Mouse (Mus musculus) mouse embryonic stem cell (cell line): Measurements from ENCODE around the gene Rnf213.

Source experiments
- in situ Hi-C, 2 experiments: fragments of 300-500 bp; cut with MboI; formaldehyde crosslinking; loops; 1 replicate in 1 of 2; 3 replicates in 1 of 2; pipeline ENCODE4 v1.14.3; 2019 to 2020; ENCODE audit warnings: low sequenced_read_pairs in 2 of 2, low pct_unique_long_range_greater_than_20kb in 1 of 2, mixed read lengths in 1 of 2; ENCODE audit not compliant: unreplicated experiment in 1 of 2

Rnf213 gene

DNA sequence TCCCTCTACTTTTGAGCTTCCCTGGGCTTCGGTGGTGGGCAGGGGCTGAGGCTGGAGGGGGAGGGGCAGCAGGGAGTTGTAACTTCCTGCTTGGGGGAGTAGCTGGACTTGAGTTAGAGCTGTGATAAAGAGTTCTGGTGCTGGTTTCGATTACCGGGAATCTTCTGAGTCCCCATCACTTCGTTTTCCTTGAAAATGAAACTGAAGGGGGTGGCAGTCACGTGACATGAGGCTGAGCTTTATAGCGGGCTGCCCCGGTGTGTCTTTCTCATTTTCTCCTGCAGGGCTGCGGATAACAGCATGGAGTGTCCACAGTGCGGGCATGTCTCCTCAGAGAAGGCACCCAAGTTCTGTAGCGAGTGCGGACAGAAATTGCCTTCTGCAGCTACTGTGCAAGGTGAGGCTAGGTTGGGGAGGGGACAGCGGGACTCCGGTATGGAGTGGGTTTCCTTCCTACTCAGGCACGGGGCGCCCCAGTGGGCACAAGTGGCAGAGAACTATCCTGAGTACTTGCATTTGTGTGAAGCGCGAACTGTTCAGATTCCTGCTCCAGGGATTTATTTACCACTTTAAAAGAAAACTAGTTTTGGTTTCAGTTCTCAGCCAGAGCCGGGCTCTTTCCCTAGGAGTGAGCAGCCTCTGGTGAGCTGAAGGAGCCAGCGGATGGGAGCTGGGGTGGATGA, at the start of gene Rnf213:
Gene Rnf213, plus strand, starts transcription at position 301 of the 683 bp plus-strand sequence.
- in situ Hi-C loops, result no loop called here

DNA sequence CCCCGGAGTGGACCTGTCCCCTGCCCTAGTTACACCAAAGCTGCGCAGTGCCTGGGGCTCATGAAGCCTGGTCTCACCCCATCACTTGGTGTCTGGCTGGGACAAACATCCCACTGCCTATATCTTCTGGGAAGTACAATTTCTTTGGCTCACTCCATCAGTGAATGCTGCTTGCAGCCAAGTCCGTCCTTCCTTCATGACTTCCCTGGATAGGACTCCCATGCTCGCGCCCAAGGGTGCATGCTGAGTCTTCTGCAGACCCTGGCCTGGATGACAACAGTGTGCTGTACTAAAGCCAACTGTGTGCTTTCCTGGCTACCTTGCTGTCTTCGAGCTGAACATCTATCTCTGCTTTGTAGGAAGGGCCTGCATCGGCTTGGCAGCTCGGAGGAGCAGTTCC, 48.7 kb upstream of the Rnf213 start:
- in situ Hi-C loops, result loop anchor here in 1 of 2 experiments (10.0 kb wide), 1 partner anchor 61 kb away; no protein-coding TSS in a partner anchor

DNA sequence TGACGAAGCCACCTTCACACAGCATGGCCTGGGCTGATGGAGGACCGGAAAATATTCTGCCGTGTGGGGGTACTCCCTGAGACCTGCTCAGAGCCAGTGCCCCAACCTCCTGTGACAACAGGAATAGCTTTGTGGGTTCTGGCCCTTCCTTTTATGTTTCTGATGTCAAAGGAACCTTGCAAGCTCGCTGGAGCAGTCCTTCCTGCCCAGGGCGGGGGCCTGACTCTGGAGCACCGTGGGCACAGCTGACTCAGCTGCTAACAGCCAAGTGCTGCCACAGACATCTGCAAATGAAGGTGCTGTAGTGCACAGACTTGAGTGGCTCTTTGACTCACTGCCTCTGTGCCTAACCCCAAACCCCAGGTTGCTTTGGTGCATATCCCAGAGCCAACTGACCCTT, 48.0 kb upstream of the Rnf213 start:
- in situ Hi-C loops, result loop anchor here in 1 of 2 experiments (10.0 kb wide), 1 partner anchor 60 kb away; no protein-coding TSS in a partner anchor

DNA sequence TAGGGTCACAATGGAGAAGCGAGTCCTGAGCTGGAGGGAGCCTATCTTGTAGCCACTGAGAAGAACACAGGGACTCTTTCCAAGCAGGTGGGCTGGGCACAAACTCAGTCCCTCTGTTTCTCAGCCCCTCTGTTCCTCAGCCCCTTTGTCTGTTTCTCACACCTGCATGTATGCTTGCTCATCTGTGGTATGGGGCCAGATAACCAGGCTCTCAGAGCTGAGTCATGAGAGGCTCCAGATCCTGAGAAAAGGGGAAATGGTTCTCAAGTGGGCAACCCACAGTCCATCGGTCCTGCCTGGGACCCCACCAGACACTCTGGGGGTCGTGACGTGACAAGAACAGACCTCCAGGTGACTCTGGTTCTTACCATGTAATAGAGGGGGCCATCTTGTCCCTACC, 45.8 kb upstream of the Rnf213 start:
- in situ Hi-C loops, result loop anchor here in 1 of 2 experiments (10.0 kb wide), 1 partner anchor 58 kb away; no protein-coding TSS in a partner anchor

DNA sequence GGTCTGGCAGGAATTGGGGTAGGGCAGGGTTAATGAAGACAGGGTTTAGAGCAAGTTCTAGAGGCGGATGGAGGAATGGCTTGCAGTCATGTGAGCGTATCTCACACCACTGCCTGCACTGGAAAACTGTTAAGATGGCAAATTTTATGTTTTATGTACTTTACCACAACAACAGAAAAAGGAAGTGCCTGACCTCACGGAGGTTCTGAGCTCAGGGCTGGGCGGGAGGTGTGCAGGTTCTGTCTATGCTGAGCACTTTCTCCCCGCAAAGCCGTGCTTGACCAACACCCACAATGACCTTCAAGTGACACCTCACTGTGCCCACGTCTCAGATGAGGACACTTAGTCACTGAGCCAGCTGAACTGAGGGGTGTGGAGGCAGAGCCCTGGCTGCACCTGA, 40.8 kb upstream of the Rnf213 start:
- in situ Hi-C loops, result no loop called here

DNA sequence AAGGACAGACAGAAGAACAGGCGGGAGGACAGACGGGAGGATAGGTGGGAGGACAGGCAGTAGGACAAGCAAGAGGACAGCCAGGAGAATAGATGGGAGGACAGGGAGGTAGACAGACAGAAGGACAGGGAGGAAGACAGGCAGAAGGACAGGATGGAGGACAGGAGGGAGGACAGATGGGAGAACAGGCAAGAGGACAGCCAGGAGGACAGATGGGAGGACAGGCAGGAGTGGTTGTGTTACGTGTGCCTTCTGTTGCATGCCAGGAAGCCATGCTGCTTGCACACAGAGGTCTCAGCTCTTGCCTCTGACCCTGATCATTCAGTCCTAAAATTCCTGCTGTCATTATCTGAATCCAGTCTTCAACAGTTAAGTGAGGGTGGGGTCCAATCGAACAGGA, 39.0 kb upstream of the Rnf213 start:
- in situ Hi-C loops, result no loop called here

DNA sequence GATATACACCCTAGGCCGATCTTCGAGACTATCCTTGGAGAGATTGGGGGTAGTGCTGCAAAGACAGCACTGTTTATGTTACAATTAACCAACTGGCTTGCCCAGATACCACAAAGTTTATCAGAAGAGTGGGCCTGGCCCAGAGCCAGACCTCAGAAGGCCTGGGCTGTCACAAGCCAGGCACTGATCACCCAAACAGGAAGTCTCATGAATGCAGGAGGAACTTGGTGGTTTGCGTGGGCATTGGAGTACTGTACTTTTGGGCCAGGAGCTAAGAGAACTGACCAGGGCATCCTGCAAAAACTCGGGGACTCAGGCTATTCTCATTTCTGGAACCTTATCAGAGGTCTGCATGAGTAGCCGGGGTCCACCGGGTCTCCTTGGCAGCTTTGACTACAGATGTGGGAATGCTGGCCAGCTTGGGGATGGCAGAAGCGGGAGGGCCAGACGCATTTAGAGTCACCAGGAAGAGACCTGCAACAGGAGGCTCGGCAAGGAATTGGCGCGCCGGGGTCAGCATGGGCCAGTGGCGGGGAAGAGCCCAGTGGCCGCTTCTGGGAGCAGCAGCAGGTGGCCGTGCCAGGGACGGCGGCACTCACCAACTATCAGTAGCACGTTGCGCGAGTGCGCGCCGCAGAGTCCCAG, 38.0 kb upstream of the Rnf213 start:
- in situ Hi-C loops, result no loop called here

DNA sequence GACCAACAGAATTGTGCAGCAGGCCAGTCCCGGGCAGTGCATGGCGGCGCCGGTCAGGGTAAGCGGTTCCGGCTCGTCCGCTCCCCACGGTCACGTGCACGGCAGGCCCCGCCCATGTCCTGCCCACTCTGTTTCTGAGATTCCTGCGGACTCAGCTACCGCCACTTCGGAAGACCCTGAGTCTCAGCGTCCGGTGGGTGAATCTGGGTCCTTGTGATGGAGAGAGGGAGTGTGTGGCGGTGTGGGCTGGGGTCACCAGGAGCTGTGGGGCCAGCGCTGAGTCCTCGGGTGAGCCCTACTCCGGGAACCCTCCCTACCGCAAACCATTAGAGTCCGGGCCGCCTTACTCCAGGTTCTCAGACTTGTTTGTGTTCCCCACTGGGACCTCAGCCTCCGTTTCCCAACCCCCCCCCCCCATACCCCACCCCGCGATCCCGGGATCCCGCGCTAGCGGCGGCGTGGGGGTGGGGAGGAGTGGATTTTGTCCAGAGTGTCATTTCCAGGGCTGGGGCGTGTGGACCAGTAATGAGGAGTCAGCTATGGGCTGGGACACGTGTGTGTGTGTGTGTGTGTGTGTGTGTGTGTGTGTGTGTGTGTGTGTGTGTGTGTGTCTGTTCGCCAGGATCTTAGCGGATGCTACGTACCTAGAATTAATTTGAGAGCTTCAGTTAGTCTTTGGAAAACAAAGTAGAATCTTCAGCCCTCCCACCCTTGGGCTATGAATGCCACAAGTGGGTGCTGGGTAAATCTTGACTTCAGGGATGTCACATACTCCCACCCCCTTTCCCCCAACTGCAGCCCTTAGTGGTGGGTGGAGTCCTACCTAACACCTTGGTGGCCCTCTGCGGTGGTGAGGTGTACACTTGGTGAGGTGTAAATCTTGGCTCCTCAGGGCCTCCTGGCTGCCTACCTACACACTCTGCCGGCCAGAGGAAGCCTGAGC, 37.2 kb upstream of the Rnf213 start, which contains the start of the genes Sgsh and Slc26a11:
Gene Sgsh, minus strand, starts transcription at position 94 of the 943 bp plus-strand sequence.
Gene Slc26a11, plus strand, starts transcription at position 115 of the 943 bp plus-strand sequence.
- in situ Hi-C loops, result no loop called here

DNA sequence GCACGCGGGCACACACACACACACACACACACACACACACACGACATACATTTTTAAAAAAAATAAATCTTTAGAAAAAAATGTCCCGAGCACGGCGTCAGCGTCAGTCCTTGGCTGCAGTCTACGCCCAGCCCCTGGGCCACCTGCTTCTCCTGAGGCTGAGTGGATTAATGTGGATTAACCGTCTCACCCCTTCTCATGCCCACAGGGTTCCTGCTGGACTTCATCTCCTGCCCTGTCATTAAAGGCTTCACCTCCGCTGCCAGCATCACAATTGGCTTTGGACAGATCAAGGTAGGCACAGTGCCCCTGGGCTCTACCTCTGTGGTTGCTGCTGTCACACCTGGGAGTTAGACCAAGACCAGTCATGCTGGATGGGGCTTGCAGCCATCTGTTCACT, 33.8 kb upstream of the Rnf213 start:
- in situ Hi-C loops, result no loop called here

DNA sequence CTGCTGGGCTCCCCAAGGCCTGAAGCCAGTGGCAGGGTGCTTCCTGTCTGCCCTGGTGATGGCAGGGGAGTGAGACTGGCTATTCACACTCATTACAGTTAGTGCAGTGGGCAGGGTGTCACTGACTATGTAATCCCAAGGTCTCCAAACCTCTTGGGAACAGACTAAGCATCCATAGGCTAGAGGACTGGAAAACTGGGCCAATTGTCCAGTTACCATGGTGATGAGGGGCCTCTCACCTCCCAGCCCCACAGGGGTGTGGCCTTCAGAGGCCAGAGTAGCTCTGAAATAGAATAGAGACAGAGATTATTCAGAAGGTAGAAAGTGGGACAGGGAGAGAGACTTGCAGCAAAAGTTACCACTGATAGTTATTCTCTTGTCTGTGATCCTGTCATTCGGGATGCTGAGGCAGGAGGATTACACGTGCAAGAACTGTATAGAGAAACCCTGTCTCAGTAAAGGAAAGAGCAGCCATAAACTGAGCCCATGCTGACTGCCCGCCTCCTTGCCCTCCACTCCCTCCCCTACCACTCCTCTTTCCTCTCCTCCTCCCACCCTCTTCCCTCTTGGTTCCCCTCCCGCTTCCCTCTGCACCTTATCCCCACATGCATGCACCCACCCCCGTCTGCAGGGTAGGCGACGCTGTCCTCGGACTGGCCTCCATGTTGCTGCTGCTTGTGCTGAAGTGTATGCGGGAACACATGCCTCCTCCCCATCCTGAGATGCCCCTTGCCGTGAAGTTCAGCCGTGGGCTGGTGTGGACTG, 29.9 kb upstream of the Rnf213 start:
- in situ Hi-C loops, result no loop called here

DNA sequence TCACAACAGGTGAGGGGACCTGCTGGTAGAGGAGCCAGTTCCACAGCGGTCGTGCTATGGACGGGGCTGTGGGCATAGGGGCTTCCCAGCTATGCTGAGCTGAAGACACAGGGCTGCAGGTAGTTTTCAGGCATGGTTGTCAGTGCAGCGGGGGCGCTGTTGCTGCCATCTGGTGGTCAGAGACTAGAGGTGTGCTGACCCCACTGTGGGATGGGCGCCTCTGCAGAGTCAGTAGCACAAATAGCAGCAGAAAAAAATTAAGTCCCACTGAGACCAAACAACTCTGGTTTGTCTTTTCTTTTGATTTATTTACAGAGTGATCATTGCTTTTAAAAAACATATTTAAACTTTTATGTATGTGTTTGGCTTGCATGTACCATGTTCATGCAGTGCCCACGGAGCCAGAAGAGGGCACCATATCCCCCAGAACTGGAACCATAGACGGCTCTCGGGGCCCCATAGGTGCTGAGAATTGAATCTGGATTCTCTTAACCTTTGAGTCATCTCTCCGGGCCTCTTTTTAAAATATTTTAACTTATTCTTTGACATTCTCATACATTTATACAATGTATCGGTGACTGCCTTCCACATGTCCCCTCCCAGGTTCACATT, 29.3 kb upstream of the Rnf213 start:
- in situ Hi-C loops, result no loop called here

DNA sequence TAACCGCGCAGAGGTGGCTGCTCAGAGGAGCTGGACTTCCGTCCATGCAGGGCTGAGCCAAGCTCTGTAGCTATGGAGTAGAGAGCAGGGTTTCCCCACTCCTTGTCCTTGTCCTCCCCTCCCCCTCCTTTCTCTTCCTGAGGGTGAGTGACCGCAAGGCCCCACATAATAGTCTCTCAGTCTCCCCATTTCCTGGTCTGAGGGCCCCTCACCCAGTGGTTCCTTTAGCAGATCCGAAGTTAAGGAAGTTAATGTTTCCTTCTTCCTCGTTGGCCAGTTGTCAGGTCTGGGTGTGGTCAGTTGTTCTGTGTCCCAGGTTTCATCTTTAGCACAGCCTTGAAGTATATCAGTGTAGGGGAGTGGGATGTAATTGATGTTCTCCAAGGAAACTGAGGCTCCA, 17.5 kb upstream of the Rnf213 start:
- in situ Hi-C loops, result no loop called here

DNA sequence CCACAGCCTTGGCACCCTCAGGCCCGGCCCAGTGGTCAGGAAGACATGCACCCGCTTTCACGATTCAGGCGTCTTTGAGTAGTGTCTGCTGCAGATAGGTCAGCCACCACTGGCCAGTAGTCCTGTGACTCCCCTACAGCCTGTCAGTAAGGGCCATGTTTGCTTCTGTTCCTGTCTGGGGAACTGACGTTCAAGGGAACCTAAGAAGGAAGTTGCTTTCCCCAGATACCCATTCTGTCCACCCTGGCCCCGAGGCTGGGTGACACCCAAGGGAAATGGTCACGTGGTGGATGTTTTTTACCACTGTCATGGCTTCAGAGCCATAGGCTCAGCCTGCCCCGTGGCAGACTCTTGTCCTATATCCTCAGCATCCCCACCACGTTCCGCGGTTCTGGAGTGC, 15.6 kb upstream of the Rnf213 start:
- in situ Hi-C loops, result no loop called here

DNA sequence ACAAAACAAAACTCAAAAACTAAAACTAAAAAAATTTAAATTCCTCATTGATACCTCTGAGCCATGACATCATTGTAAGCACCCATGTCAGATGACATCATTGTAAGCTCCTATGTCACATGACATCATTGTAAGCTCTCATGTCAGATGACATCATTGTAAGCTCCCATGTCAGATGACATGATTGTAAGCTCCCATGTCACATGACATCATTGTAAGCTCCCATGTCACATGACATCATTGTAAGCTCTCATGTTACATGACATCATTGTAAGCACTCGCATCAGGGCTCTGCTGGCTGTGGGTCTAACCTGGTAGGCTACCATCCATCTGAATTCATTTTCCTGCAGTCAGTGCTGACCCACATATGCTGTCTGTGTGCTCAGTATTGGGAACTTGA, 14.3 kb upstream of the Rnf213 start:
- in situ Hi-C loops, result no loop called here

DNA sequence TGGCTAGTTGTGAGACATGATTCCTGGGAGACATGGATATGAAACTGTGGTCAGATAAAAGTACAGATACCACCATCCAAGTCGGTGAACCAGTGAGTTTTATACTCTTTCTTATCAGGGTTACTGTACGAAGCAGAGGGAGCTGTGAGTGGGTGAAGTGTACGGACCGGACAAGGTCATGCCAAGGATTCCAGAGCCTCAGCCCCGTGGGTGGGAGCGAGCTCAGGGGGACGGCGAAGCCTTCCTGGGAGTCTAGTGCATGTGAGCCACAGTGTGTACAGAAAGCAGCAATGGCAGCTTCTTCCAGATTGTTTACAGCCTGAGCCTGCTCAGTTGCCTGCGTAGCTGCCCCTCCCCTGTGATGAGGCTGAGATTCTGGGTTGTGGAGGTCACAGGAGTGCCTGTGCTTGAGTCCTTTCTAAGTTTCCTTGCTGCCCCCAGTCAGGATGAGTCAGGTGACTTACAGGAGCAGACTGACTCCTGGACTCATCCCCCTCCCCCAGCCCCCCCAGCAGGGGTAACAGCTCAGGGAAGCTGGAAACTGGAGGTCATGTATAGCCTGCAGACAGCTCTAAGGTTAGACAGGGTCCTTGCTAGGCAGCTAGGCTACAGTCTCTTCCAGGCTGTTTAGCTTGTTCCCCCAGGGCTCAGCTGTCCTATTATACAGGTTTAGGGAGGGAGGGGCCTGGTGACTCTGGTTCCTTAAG, 11.1 kb upstream of the Rnf213 start:
- in situ Hi-C loops, result no loop called here

DNA sequence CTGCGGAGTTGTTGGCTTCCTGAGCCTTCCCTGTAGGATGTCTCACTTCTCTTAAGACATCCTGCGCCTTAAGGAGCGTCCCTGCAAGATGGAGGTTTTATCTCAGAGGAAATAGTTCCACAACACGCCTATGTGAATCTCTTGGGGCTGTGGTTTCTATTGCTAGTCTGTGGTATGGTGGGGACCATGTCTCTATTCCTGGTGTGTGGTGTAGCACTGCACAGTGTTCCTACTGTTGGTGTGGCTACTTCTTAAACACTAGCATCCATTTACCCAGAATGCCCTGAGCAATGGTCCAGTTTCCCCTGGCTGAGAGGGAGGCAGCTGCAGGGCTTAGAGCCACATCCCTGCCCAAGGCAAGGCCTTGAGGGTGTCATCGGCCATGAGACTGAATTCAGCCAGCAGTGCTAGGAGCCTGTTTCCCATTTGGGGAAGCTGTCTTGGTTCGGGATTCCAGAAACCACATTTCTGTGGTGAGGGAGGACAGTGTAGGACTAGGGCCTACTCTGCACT, 10.5 kb upstream of the Rnf213 start:
- in situ Hi-C loops, result no loop called here

DNA sequence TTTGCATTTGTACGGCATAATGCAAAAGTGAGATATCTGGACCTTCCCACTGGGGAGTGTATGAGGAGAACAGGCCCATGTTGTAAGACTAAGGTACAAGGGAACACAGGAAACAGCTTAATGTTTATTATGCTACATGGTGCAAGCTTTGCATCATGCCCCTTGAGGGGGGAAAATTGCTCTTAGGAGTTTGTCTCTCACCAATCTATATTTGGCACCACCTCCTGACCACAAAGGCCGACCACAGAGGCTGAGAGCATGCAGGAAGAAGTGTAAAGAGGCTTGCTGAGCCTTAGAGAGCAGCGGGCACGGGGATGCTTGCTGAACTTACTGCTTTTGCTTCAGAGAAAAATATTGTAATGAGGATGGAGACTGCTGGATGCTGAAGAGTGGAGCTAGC, 8.0 kb upstream of the Rnf213 start:
- in situ Hi-C loops, result no loop called here
